Mouse (Mus musculus): ENCODE results near the gene Epsti1. TPM values are rescaled to one million over a fixed set of nuclear protein-coding genes. Genes with fewer than 3 reads are reported as not detected.

Epsti1 gene
- total and polyA plus RNA-seq, 3 experiments = 0.86 to 0.97 (median 0.93) TPM

DNA sequence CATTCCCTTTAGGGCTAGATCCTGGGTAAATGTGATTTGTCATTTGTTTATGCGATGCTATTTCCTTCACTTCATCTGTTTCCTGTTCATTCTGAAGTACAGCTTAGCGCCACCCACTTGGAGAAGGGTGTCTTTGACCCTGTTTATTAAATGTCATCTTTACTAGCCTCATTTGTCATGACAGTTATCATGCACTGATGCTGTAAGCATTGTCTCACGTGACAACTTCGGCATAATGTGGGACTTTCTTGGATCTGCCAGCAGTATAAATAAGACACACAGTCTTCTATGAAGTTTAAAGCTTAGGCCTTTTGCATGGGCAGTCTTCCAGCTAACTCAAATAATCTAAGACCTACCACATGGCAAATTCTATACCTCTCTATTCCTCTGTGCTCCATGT lies 67.3 kb downstream of the Epsti1 start:
- H3K4me3 ChIP-seq = no peak overlapping the region
- WGBS = 84% methylated on average over 4 of the region's 4 CpGs
- H3K27me3 ChIP-seq (ENCODE audit: control insufficient read depth, insufficient read depth, low read length) = no peaks in the 10 kb centered on the region
- H3K4me1 ChIP-seq (ENCODE audit: control insufficient read depth, insufficient read depth, low read length) = no peaks in the 10 kb centered on the region; the same call in 1 of the 2 replicates
- no peak for TF ChIP-seq POLR2A (IDR thresholded peaks at IDR 0.05; ENCODE audit: insufficient read depth, low read depth, low read length)
- no peak for TF ChIP-seq CTCF (IDR thresholded peaks at IDR 0.05)
- no peak for TF ChIP-seq EP300 (IDR thresholded peaks at IDR 0.05; ENCODE audit: insufficient read depth, low read depth, low read length)
- H3K27ac ChIP-seq = no peak overlapping the region
- H3K79me2 ChIP-seq (replicated peaks; ENCODE audit: control insufficient read depth, insufficient read depth, low read length) = no peaks in the 10 kb centered on the region
- no peak overlapping the region for H3K9ac ChIP-seq (ENCODE audit: low read depth, low read length)
- H3K36me3 ChIP-seq (ENCODE audit: control insufficient read depth, insufficient read depth, low read length) = no peaks in the 10 kb centered on the region
- no peak for DNase-seq
- intact Hi-C loops (cut with DNase I) = no loop called here

DNA sequence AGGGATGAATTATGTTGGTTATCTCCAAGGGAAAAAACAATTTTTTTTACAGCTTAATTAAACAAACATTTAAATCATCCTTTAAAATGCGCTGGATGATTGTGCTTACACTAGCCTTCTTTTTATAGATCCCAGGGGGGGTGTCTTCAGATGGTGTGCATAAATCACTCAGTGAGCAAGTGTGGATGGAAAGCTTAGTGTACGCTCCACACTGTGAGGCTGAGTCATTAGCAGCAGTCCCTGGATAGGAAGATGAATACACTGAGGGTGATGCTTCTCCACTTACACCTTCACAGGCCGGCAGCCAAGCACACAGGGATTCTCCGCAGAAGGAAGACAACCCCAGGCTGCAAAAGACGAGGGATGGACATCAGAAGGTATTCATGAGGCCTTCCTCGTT lies 70.2 kb downstream of the Epsti1 start:
- H3K4me1 ChIP-seq (ENCODE audit: control insufficient read depth, insufficient read depth, low read length) = no peaks in the 10 kb centered on the region; the same call in 1 of the 2 replicates
- intact Hi-C loops (cut with DNase I) = no loop called here
- WGBS = 80% methylated on average over 6 of the region's 6 CpGs

DNA sequence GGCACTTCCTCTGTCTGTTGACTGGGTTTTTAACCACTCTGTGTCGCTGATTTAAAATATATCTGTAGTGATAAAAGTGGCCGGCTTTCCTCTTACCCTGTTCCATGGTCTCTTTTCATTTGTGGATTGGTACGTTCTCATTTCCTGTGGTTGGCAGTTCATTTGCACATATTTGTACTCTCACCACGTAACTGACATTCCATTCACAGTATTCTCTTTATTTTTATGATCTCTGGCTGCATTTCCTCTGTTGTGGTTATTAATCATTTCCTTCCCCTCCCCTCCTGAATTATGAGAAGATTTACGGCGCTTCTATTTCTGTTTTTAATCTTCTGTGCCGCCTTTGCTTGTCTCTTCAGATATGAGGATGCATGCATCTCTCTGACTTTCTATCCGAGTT lies 71.7 kb downstream of the Epsti1 start:
- no peak overlapping the region for H3K27ac ChIP-seq
- H3K27me3 ChIP-seq (ENCODE audit: control insufficient read depth, insufficient read depth, low read length) = no peaks in the 10 kb centered on the region
- no peaks in the 10 kb centered on the region; the same call in 1 of the 2 replicates for H3K4me1 ChIP-seq (ENCODE audit: control insufficient read depth, insufficient read depth, low read length)
- intact Hi-C loops (cut with DNase I) = no loop called here
- no peaks in the 10 kb centered on the region for H3K79me2 ChIP-seq (replicated peaks; ENCODE audit: control insufficient read depth, insufficient read depth, low read length)
- no peak overlapping the region for H3K4me3 ChIP-seq
- WGBS = 40% methylated on average over 8 of the region's 8 CpGs
- no peak for TF ChIP-seq EP300 (IDR thresholded peaks at IDR 0.05; ENCODE audit: insufficient read depth, low read depth, low read length)
- no peak for TF ChIP-seq CTCF (IDR thresholded peaks at IDR 0.05)
- TF ChIP-seq POLR2A (IDR thresholded peaks at IDR 0.05; ENCODE audit: insufficient read depth, low read depth, low read length) = no peak
- H3K9ac ChIP-seq (ENCODE audit: low read depth, low read length) = no peak overlapping the region
- no peaks in the 10 kb centered on the region for H3K36me3 ChIP-seq (ENCODE audit: control insufficient read depth, insufficient read depth, low read length)
- DNase-seq = no peak

More for the DNA sequence above, 70.2 kb downstream of the Epsti1 start:
- Histone ChIP-seq H3K79me2 (replicated peaks; ENCODE audit: control insufficient read depth, insufficient read depth, low read length) (no peaks in the 10 kb centered on the region), H3K9ac (ENCODE audit: low read depth, low read length) (no peak overlapping the region), H3K4me3 (no peak overlapping the region), H3K36me3 (ENCODE audit: control insufficient read depth, insufficient read depth, low read length) (no peaks in the 10 kb centered on the region), H3K27me3 (ENCODE audit: control insufficient read depth, insufficient read depth, low read length) (no peaks in the 10 kb centered on the region), H3K27ac (no peak overlapping the region)
- DNase-seq = no peak
- TF ChIP-seq CTCF (IDR thresholded peaks at IDR 0.05) (no peak), POLR2A (IDR thresholded peaks at IDR 0.05; ENCODE audit: insufficient read depth, low read depth, low read length) (no peak), EP300 (IDR thresholded peaks at IDR 0.05; ENCODE audit: insufficient read depth, low read depth, low read length) (no peak)

DNA sequence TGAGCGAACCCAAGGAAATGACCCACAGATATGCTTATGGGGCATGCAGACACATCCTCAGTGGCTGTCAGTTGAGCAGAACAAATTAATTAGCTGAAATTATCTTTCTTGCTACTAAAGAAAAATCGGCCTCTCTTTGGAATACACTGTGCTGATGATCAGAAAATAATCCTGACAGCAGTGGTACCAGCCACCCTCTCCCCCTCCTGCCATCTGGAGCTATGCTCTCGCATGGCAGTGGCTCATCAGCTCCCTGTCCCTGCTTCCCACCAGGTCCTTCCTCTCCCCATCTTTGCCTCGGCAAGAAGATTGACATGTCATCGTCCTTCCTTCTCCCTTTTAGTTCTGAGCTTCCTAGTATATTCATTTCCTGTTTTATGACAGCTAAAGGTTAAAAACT lies 77.5 kb downstream of the Epsti1 start:
- Histone ChIP-seq H3K4me3 (no peak overlapping the region), H3K27me3 (ENCODE audit: control insufficient read depth, insufficient read depth, low read length) (no peaks in the 10 kb centered on the region), H3K79me2 (replicated peaks; ENCODE audit: control insufficient read depth, insufficient read depth, low read length) (no peaks in the 10 kb centered on the region), H3K36me3 (ENCODE audit: control insufficient read depth, insufficient read depth, low read length) (no peaks in the 10 kb centered on the region), H3K27ac (no peak overlapping the region), H3K4me1 (ENCODE audit: control insufficient read depth, insufficient read depth, low read length) (no peaks in the 10 kb centered on the region), H3K9ac (ENCODE audit: low read depth, low read length) (no peak overlapping the region)
- TF ChIP-seq EP300 (IDR thresholded peaks at IDR 0.05; ENCODE audit: insufficient read depth, low read depth, low read length) (no peak), POLR2A (IDR thresholded peaks at IDR 0.05; ENCODE audit: insufficient read depth, low read depth, low read length) (no peak), CTCF (IDR thresholded peaks at IDR 0.05) (no peak)
- DNase-seq = no peak
- WGBS = 65% methylated on average over 5 of the region's 5 CpGs
- intact Hi-C loops (cut with DNase I) = no loop called here

DNA sequence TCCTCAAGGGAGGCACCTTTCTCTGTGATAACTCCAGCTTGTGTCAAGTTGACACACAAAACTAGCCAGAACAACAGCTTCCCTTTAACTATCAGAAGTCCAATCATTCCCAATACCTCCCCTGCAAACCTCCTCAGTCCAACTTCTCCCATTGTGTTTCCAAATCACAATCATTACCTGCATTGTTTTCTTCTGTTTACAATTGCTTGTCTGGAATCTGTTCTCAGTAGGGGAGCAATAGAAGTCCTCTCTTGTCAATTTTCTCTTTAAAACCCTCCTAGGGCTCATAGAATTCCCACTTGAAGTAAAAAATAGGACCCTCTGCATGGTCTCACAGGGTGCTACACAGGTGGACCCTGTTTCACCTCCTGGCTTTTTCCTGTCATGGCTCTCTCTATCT lies 93.7 kb downstream of the Epsti1 start:
- intact Hi-C loops (cut with DNase I) = no loop called here
- Histone ChIP-seq H3K79me2 (replicated peaks; ENCODE audit: control insufficient read depth, insufficient read depth, low read length) (no peaks in the 10 kb centered on the region), H3K27me3 (ENCODE audit: control insufficient read depth, insufficient read depth, low read length) (no peaks in the 10 kb centered on the region), H3K36me3 (ENCODE audit: control insufficient read depth, insufficient read depth, low read length) (no peaks in the 10 kb centered on the region), H3K27ac (no peak overlapping the region), H3K4me3 (no peak overlapping the region), H3K9ac (ENCODE audit: low read depth, low read length) (no peak overlapping the region), H3K4me1 (ENCODE audit: control insufficient read depth, insufficient read depth, low read length) (no peaks in the 10 kb centered on the region)
- TF ChIP-seq CTCF (IDR thresholded peaks at IDR 0.05) (no peak), EP300 (IDR thresholded peaks at IDR 0.05; ENCODE audit: insufficient read depth, low read depth, low read length) (no peak), POLR2A (IDR thresholded peaks at IDR 0.05; ENCODE audit: insufficient read depth, low read depth, low read length) (no peak)
- DNase-seq = no peak

DNA sequence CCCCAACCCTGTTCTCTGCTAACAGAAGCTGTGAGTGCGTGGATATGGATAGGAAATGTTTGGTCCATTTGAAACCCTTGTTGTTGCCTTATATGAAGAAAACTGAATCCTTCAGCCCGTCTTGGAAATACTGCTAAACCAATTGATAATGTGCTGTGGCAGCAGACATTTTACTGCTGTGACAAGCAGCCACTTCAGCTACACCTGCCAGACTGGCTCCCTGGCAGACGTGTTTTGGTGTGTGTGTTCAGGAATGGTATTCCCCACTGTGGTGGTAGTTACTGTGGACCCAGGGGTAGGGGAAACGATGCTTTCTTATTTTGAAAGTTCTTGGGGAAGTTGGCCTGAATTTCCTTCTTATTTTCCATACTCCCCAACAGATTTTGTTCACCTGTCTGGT lies 100.4 kb downstream of the Epsti1 start:
- H3K36me3 ChIP-seq (ENCODE audit: control insufficient read depth, insufficient read depth, low read length) = no peaks in the 10 kb centered on the region
- no peak overlapping the region for H3K27ac ChIP-seq
- no peaks in the 10 kb centered on the region for H3K4me1 ChIP-seq (ENCODE audit: control insufficient read depth, insufficient read depth, low read length)
- DNase-seq = no peak
- no peak overlapping the region for H3K9ac ChIP-seq (ENCODE audit: low read depth, low read length)
- TF ChIP-seq EP300 (IDR thresholded peaks at IDR 0.05; ENCODE audit: insufficient read depth, low read depth, low read length) (no peak), CTCF (IDR thresholded peaks at IDR 0.05) (no peak), POLR2A (IDR thresholded peaks at IDR 0.05; ENCODE audit: insufficient read depth, low read depth, low read length) (no peak)
- H3K27me3 ChIP-seq (ENCODE audit: control insufficient read depth, insufficient read depth, low read length) = no peaks in the 10 kb centered on the region
- intact Hi-C loops (cut with DNase I) = no loop called here
- no peaks in the 10 kb centered on the region for H3K79me2 ChIP-seq (replicated peaks; ENCODE audit: control insufficient read depth, insufficient read depth, low read length)
- 70% methylated on average over 4 of the region's 4 CpGs for WGBS
- no peak overlapping the region for H3K4me3 ChIP-seq
